Mouse (Mus musculus) gastrocnemius, postnatal 4 days (tissue): ENCODE data around the gene Emb. TPM values are rescaled to one million over a fixed set of nuclear protein-coding genes. Genes with fewer than 3 reads are reported as not detected.
"Not testable (repeated sequence)": the region's sequence is repeated elsewhere in the genome, so short reads cannot be mapped to it uniquely, and the experiment has no call there.

ENCODE experiments used
- DNase-seq, 2 experiments: peaks; one replicate each; pipeline ENCODE4 v3.0.0; 2021 to 2022; ENCODE audit warnings: low spot score in 2 of 2, mixed read lengths in 2 of 2
- long read RNA-seq, 2 experiments: library from polyadenylated mRNA; stranded (forward); transcript quantifications; one replicate each; pipeline ENCODE4 v2.0.0; 2021
- total RNA-seq, 2 experiments: library from RNA; stranded (reverse); gene quantifications; 2 replicates each; pipeline ENCODE4 v1.2.3; 2021

Gene Emb
- 10 to 100 TPM; 19.3 to 19.5 TPM for total RNA-seq
- long read RNA-seq, experiment 1, transcript Emb-201 (9 exons, 2,923 nt), result minor isoform, 6 of 21 reads
- long read RNA-seq, experiment 1, transcript Emb-202 (1 exons, 2,136 nt), result major isoform, 13 of 21 reads
- long read RNA-seq, experiment 1, partial matches to known transcripts, result 2 of 21 reads
- long read RNA-seq, experiment 1, other reads (novel, unspliced or antisense), result 0 of 21 reads
- long read RNA-seq, experiment 2, transcript Emb-201 (9 exons, 2,923 nt), result major isoform, 10 of 19 reads
- long read RNA-seq, experiment 2, transcript Emb-202 (1 exons, 2,136 nt), result minor isoform, 9 of 19 reads
- long read RNA-seq, experiment 2, partial matches to known transcripts, result 0 of 19 reads
- long read RNA-seq, experiment 2, other reads (novel, unspliced or antisense), result 0 of 19 reads

DNA sequence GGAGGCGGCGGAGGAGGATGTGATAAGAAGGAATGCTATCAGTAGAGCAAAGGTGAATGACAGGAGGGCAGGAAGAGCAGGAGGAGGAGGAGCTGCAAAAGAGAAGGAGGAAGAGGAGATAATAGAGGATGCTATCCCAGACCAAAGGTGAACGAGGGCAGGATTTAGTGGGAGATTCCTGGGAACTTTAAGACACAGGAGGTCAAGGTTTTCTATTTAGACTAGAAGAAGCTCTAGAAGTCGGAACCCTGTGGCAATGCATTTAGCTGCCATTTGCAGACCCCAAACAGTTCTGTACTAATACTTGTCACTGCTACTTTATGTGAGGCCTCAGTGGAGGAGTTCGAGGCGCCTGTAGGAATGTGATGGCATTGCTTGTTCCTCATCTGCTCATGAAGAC lies at the start of gene Emb:
Emb (plus strand) TSS at position 301 of the 400 bp plus-strand sequence.
- no peak for DNase-seq

DNA sequence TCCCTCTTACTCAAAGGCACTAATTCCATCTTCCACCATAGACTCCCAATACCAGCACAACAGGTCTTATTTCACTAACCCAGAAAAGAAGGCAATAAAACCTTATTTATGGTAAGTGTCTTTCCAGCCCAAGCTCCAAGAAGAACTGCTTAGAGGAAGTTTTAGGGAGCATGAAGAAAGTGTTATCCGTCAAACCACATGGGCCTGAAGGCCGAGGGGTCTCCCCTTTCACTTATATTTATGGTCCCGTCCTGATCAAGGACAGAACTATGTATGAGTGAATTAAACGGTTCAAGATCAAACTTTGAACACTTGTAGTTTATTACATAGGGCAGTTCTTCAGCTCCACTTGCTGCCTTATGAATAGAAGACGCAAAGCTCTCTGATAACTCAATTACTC lies 44.4 kb upstream of the Emb start:
- no peak for DNase-seq

DNA sequence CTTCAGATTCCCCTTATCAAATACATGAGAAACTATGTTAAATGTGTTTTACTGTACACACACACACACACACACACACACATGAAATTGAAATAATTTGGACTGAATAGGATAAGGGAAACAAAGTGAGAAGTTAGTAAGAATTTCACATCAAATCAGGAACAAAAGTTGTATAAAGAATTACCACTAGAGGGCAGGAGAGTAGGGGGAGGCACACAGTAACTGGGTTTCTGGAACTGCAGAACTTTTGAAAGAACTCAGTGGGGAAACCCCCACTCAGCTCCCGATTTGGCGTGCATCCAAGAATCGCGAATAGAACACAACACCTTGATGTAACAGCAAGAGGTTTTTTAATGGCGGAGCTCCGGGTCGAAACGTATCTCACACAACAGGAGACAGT lies 43.3 kb upstream of the Emb start:
- DNase-seq, result no peak

DNA sequence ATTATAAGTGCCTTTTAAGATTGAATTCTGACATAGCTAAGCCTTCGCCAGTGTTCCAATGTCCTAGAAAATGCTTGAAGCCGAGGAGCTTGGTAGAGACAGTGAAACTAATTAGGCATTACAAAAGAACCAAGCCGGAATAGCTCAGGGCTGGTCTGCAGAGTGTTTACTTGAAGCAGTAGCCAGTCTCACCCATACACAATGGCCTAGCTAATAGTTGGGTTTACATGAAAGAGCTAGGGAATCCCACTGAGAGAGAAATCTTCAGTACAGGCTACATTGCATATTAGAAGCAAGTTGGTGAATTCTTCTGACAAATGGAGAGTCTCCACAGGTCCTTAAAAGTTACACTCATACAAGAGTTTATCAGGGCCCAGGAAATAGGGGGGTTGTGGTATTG lies 27.4 kb upstream of the Emb start:
- not testable (repeated sequence) for DNase-seq

DNA sequence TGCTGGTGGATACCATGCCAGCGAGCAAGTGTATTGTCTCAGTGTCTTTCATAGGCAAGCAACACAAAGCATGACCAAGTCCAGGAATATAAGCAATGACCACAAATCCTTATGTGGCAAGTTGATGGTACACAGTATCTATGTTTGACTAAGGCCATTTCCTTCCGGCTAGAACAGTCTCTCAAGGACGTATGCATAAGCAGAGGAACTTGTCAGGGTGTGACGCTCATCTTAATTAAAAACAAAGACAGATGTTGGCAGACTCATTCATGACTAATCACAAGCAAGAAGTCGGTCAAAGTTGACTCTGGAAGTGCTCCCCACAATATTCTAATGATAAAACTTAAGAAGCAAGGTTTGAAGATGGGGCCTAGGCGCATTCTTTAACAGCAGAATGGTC lies 25.0 kb upstream of the Emb start:
- DNase-seq, result no peak

DNA sequence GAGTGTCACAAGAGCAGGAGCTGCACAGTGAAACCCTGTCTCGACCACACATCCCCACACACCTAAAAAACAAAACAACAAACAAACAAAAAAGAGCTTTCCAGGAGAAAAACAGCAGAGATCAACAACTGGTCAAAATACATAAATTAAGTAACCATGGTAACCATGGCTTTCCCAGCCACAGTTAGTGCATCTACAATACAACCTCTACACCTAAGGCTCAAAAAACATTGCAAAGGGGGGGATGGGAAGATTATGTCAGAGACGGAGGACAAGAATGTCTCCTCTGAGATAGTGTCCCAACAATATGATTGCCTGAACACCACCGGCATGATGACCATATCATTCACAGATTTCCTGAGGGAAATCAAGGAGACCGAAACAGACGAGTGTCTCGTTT lies 23.0 kb upstream of the Emb start:
- DNase-seq, result no peak

DNA sequence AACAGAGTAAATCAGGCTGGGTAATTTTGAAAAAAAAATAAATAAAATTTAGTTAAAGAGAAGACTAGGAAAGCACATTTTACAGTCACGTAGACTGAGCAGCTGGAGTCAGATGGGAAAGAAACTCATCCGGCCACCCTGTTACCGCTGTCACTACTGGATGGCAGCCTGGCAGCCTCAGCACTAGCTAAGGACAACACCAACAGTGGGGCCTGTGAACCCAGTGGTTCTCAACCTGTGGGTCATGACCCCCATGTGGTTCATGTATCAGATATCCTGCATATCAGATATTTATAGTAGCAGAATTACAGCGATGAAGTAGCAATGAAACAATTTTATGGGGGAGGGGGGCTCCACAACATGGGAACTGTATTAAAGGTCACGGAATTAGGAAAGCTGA lies 16.2 kb upstream of the Emb start:
- no peak for DNase-seq

DNA sequence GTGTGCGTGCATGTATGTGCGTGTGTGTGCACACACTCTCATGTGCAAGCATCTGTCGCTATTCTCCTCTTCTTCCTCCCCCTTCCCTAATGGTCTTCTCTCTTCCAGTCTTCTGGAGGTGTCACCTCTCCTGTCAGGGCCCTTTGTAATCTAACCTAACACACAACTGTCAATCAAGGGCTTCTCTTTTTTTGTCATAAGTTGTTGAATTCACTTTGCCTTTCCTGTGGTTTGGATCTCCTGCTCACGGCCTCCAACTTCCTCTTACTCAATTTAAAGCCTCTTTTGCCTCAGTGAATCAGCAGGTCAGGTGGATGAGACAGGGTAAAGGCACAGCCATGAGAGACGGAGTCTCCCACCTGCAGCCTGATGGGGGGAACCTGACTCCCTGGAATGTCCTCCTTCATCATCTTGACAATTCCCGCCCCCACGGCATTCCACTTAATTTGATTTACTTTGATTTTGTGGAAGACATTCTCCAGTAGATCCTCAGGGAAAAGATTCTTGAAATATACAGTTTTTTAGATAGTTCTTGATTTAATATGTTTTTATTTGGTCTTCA lies 14.8 kb upstream of the Emb start:
- no peak for DNase-seq

DNA sequence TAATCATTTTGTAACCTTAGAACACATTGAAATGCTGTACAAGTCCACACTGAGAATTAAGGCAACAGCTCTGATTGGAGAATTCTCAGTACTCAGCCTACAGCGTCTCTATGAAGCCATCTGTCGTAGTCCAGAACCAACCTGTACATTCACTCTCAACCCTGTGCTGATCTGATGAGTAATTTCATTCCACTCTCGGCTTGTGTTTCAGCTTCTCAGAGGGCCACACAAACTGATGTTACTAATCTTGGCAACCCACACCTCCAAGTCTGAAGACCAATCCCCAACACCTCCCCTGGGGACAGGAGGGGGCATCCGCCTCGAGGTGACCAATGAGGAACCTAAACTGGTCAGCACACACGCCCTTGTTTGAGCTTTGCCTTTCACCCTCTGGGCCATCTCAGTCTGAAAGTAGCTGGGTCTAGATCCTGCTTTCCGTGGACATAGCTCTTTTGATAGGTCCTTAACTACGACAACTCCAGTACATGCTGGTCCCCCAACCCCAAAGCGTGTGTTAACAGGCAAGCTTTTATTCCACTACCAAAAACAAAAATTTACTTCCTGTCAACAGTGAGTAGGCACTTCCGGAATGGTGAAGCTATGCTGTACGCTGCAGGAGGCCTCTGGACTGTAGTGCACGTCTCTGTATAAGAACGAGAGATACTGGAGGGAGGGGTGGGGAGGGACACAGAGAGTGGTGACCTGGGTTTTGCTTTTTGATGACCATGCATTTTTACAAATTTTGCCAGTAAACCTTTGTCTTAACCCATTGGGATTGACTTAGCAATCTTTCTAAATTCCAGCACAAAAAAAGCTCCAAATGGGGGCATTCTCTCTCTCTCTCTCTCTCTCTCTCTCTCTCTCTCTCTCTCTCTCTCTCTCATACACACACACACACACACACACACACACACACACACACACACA lies 12.5 kb upstream of the Emb start:
- no peak for DNase-seq

DNA sequence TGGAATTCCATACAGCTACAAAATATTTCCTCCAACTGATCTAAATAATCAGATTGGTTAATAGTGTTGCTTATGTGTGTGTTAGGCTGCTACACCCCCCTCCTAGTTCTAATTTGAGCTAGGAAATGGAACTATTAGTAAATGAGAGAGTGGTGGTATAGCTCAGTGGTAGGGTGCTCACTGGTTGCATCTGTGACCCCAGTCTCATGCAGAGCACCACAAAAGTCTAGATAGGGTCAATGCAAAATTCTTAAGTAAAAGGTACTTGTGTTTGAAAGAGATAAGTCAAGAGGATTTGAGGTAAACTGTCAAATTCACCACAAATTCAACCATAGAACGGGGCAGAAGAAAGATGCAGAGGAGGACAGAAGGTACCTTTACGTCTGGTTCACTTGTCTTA lies 10.7 kb upstream of the Emb start:
- no peak for DNase-seq

DNA sequence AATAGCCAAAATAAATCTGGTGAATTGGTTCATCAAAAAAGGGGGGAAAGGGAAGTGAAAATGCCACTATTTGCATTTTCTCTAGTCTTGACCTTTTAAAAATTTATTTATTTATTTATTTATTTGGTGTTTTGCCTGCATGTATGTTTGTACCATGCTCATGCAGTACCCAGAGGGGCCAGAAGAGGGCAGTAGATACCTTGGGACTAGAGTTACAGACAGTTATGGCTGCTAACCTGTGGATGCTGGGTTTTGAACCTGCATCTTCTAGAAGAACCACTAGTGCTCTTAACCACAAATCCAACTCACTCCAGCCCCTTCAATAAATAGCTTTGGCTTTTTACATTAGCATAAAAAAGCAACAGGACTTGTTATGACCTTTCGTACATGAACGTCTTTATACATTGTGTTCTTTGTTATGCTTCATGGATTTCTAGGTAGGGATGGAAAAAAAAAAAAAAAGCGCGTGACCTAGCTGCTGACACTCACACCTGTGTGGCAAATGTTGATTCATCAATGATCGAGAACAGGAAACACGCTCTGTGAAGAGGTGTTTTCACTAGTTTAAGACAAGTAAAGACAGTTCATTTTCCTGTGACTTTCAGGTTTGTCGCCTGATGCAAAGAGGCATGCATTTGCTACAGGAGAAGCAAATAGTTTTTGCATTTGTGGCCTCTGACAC lies 9.8 kb upstream of the Emb start:
- peak; percentile 29 to 71 for DNase-seq

DNA sequence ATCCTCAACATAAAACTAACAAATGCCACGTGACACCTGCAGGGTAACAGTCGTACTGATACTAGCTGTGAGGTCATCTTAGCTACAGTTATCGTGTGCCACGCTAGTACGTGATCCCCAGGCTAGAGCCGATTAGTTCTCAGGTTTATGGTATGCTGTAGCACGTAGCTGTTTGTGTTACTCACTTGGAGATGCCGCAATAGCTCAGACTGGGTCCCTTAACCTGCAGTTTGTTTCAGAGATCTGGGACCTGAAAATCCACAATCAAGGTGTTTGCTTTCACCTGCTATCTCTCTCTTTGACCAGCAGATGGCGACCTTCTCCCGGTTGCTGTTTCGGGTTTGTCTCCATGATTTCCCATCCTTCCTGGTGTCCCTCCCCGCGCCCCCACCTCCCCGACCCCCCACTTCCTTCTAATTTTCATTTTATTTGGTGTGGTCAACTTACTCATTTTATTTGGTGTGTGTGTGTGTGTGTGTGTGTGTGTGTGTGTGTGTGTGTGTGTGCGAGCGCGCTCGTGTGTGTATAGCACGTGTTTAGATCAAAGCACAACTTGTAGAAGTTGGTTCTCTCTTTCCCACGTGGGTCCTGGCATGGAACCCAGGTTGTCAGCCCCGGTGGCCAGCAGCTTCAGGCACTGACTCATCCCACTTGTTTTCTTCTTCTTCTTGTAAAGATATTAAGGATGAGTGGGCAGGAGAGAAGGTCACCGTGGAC lies 5.4 kb upstream of the Emb start:
- no peak for DNase-seq

DNA sequence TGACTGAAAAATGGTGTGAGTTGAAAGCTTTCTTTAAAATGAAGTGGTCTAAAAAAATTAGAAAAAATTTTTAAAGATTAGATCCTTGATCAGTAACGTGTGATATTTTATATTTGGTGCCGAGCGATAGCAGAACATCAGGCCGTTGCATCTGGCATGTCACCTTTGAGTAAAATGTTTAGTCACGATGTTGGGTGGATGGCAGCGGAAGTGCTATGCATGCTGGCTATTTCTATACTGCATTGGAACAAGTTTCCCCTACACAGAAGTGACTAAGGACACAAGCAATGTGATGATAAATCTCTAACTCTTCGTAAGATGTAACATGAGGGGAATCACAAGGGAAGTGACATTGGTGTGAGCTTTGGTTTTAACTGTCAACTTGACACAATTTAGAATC lies 3.7 kb upstream of the Emb start:
- no peak for DNase-seq

DNA sequence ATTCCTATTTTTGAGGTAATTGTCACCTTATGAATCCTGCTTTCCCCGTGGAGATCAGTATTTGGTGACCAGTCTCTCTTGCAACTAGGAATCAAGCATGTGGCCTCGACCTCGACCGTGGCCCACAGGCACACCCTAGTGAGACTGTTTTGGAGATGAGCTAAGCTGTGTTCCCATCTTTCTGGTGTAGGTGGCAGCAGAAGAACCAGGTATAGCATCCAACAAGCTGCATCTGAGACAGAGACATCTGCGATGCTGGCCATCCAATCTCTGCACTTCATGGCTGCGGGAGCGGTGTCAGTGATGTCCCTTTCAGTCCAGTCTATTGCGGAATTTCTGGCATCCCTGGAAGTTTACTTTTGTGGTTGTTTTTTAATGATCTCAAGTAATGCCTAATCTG lies 2.3 kb upstream of the Emb start:
- DNase-seq, result no peak

DNA sequence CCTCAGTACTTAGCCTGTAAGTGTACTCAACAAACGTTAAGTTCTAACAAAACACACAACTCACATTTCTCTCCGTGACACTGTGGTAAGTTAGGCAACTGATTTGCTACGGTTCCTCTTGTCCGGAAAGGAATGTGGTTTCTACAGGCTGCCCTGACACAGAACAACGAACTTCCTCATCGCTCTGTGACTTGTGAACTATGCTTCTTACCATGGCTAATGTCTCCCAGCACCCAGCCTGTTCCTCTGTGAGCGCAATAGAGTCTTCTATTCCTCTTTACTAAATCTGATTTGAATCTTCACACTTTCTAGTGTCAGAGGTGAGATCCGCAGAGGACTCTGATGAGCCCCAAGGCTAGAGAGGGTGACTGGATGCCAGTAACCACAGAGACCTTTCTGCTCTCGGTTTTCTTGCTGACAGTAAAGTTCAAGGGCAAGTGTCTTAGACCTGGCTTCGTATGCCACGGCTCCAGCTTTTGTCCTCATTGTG lies 3.1 kb downstream of the Emb start:
- no peak for DNase-seq

DNA sequence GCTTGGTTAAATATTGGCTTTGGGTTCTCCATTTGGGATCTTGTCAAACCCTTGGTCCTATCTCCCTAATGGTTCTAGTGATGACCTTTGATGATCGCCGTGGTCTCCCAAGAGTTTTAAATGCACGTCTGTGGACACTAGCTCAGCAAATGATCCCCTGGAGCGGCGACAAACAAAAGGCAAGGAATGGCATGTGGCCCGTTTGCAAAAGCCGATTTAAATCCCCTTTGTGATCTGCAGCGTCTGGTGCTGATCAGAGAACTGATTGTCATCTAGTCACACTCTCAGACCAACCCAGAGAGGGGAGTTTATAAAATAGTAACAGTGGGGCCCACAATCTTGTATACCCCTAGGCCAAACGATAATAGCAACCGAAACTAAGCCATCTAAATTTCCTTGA lies 7.1 kb downstream of the Emb start:
- no peak for DNase-seq

DNA sequence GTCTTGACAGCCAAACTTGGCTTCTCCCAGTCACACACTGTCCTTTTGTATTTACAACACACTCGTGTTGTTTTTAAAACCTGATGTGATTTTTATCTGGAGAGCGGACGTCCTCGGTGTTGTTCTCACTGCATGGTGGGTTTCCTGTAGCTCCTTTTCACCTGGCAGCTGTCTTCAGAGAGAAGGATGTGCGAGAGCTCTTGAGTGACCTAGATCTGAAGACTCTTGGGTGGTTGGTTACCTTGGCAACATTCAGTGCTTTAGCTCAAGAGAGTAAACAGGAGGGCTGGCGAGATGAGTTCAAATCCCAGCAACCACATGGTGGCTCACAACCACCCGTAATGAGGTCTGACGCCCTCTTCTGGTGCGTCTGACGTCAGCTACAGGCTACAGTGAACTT lies 7.8 kb downstream of the Emb start:
- no peak for DNase-seq

DNA sequence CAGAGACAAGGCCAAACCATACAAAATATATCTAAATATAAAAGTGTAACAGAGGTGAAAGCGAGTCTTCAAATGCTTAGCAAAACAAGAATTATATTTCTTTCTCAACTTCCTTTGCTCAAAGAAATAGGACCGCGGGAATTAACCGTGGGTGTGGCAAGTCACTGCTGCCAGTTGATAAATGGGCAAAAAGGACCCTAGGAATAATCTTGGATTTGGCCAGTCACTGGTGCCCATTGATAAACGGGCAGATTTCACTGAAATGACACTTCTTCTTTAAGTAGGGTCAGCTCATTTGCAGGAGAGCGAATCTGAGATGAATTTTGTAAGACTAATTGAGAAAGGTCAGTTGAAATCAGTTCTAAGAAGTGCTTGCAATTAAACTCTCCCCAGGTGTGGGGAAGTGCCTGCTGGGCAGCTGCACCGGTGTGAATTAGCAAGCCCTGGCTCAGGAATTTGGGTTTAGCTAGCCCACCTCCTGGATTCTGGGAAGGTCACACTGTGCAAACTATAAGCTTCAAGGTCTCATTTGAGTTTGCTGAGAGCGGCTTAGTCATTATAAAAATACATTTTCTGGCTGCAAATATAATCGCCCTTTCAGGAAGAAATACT lies 8.5 kb downstream of the Emb start:
- DNase-seq, result no peak

DNA sequence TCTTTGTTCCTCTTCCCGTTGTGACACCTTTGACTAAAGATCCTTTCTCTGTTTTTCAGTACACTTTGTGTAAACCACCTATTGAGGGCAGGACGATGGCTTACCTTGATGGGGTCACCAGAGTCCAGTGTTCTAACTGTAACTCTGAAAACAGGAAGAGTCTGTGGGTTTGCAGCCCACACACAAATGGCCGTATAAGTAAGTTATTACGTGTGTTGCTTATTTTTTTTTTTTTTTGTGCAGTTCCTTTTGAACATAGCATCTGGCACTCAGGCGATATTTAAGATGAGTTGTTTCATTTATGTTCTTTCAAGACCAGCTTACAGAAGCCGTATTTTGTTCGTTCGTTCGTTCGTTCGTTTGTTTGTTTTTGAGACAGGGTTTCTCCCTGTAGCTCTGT lies 9.3 kb downstream of the Emb start:
- no peak for DNase-seq

DNA sequence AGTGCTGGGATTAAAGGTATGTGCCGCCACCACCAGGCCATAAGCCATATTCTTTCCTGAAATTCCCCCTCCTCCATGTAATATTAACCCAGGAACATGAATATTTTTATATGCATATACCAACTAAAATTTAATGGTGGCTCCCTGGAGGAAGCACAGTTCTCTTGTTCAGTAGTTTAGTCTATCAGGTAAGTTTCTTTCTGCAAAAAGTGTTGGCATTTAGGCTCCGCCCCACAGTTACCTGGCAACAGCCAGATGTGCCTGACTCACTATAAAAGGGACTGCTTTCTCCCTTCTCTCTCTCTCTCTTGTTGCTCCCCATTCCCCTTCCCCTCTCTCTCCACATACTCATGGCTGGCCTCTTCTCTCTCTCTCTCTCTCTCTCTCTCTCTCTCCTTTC lies 9.8 kb downstream of the Emb start:
- no peak for DNase-seq
